Mouse (Mus musculus): ENCODE measurements at regions not wholly inside any gene's neighbourhood (a gene's known extent, or its start where the extent isn't known, plus 50 kb on each side); places are given as distances from the start of the nearest gene placed in this dataset.

DNA sequence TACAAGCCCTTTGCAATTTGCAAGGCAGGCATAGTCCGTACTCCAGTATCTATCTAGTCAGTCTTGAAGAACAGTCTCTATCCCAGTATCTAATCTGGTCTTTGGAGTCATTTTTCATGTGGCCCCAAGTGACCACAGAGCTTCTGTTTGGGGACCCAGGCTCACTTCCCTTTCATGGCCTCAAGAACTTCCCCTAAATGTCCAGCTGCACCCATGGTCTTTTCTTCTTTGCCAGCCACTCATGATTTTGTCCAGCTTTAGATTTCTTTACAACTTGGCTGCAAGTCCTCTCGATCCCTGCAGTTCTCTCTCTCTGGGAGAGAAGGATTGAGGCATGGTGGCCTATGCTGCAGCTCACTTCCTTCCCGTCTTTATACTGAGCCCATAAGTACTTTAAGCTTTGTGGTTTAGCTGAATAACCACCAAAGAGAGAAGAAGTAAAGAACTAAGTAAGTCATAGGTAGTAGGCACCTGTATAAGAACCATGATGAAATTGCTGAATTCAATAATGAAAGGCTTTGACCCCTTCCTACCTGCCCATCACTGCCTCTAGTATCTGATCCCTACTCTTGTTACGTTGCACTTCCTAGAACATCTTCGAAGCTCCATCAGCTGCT lies 62.1 kb upstream of the Cited2 start:
- TF ChIP-seq GATA1 (IDR thresholded peaks at IDR 0.05; ENCODE audit: borderline replicate concordance, low read length) (no peak), FLI1 (IDR thresholded peaks at IDR 0.05; ENCODE audit: low read length) (no peak)

All from megakaryocyte, embryonic 14.5 days (primary cell).